Mouse (Mus musculus) kidney, adult 2 months (tissue): ENCODE measurements around the gene Srbd1.

Source experiments
- CTCF ChIP-seq: fragments of 200-500 bp; conservative IDR thresholded peaks from 2 replicates; pipeline ENCODE4 v1.5.1; 2011; ENCODE audit warnings: low read depth, mild to moderate bottlenecking, control low read depth, low read length, moderate library complexity, mixed read lengths; ENCODE audit not compliant: insufficient read depth, insufficient read length
- POLR2A ChIP-seq: fragments of 200-500 bp; IDR thresholded peaks from one replicate; pipeline ENCODE4 v1.6.1; 2011; ENCODE audit warnings: low read depth, low read length, control low read depth

GRCm38 (mm10) chr17:86185584-86185983, 40.6 kb upstream of the Srbd1 start:
- no peak for TF ChIP-seq POLR2A
- TF ChIP-seq CTCF, result no peak
